ENCODE assay signal across 13 mouse cellular contexts in genomic region chr4:45753211-45753809, GRCm38 (mm10). TPM values are rescaled to one million over a fixed set of nuclear protein-coding genes. Genes with fewer than 3 reads are reported as not detected.
DNase-seq lines count a peak whose midpoint lies in the region; ATAC-seq lines count a peak whose summit lies in the region.
"Had no signal": no experiment of that assay in that cellular context is flagged by ENCODE, and none has a peak within 500 bp of the region (broad histone marks: within the 10 kb centered on the region; RNA-seq: fewer than 3 reads in every experiment).

No protein-coding gene starts in this region.

- H3K4me3 ChIP-seq in heart, embryonic 11.5 days (ENCODE audit: low read depth, low read length), result no peak overlapping the region
- no peak overlapping the region for H3K4me3 ChIP-seq in kidney, embryonic 14.5 days (ENCODE audit: low read length)
- no peak overlapping the region for H3K4me3 ChIP-seq in embryonic facial prominence, embryonic 10.5 days
- H3K4me3 ChIP-seq in limb, embryonic 10.5 days, result no peak overlapping the region

- no peaks in the 10 kb centered on the region for H3K36me3 ChIP-seq in heart, embryonic 11.5 days (ENCODE audit: control insufficient read depth, insufficient read depth, low read length)
- H3K36me3 ChIP-seq in kidney, embryonic 14.5 days (ENCODE audit: control insufficient read depth, insufficient read depth, low read length), result no peaks in the 10 kb centered on the region
- H3K36me3 ChIP-seq in embryonic facial prominence, embryonic 10.5 days (replicated peaks), result no peaks in the 10 kb centered on the region
- no peaks in the 10 kb centered on the region for H3K36me3 ChIP-seq in limb, embryonic 10.5 days

- peaks cover 2% of the 10 kb centered on the region for H3K27me3 ChIP-seq in heart, embryonic 11.5 days (ENCODE audit: control insufficient read depth, insufficient read depth, low read length)
- H3K27me3 ChIP-seq in kidney, embryonic 14.5 days (ENCODE audit: control insufficient read depth, insufficient read depth, low read length), result no peaks in the 10 kb centered on the region
- H3K27me3 ChIP-seq in embryonic facial prominence, embryonic 10.5 days (replicated peaks; ENCODE audit: low read depth, poor library complexity, severe bottlenecking), result peaks cover 51% of the 10 kb centered on the region; the same call in 1 of the 2 replicates
- H3K27me3 ChIP-seq in limb, embryonic 10.5 days (ENCODE audit: low read depth, poor library complexity, severe bottlenecking), result peaks cover 16% of the 10 kb centered on the region

- H3K9me3 ChIP-seq in heart, embryonic 11.5 days (replicated peaks; ENCODE audit: control insufficient read depth, low read length), result no peaks in the 10 kb centered on the region
- no peaks in the 10 kb centered on the region for H3K9me3 ChIP-seq in kidney, embryonic 14.5 days (ENCODE audit: control insufficient read depth, low read length)
- H3K9me3 ChIP-seq in embryonic facial prominence, embryonic 10.5 days, result no peaks in the 10 kb centered on the region
- no peaks in the 10 kb centered on the region for H3K9me3 ChIP-seq in limb, embryonic 10.5 days (replicated peaks)

- intact Hi-C loops in heart, postnatal 36 days (cut with DNase I), result no loop called here

- no peak for ATAC-seq in heart, embryonic 11.5 days (replicated peaks; ENCODE audit: insufficient number of reproducible peaks, low FRiP score, low TSS enrichment)
- no peak for ATAC-seq in kidney, embryonic 14.5 days (ENCODE audit: low FRiP score, low TSS enrichment)

- H3K9ac ChIP-seq in heart, embryonic 11.5 days (ENCODE audit: low read depth, low read length), result peak overlapping the region; percentile 39; the same call in 1 of the 2 replicates
- no peak overlapping the region for H3K9ac ChIP-seq in kidney, embryonic 14.5 days (ENCODE audit: low read depth, low read length)

- DNase-seq in heart, postnatal 36 days, result no peak
- DNase-seq in kidney, postnatal 10 days, result peak; percentile 41
- no peak for DNase-seq in embryonic facial prominence, embryonic 10.5 days (ENCODE audit: low spot score)
- DNase-seq in limb, embryonic 10.5 days (ENCODE audit: low spot score), result no peak
- no peak for DNase-seq in gastrocnemius, adult 8-10 months (ENCODE audit: low spot score in 2 of 2)
- no peak for DNase-seq in right cerebral cortex, postnatal 14 days
- DNase-seq: B cell, adult 2 months; kidney, postnatal 14 days; layer of hippocampus, postnatal 36 days; right cerebral cortex, postnatal 4 days had no signal

- WGBS in heart, embryonic 11.5 days (ENCODE audit: insufficient replicate concordance), result 28% methylated on average over 6 of the region's 6 CpGs
- 49% methylated on average over 6 of the region's 6 CpGs for WGBS in kidney, embryonic 14.5 days
- 43% methylated on average over 6 of the region's 6 CpGs for WGBS in embryonic facial prominence, embryonic 10.5 days
- 40% methylated on average over 6 of the region's 6 CpGs for WGBS in limb, embryonic 10.5 days

- no peak overlapping the region for H3K4me2 ChIP-seq in heart, embryonic 11.5 days
- no peak overlapping the region for H3K4me2 ChIP-seq in kidney, embryonic 14.5 days (replicated peaks; ENCODE audit: low read depth, low read length)
- H3K4me2 ChIP-seq: liver, embryonic 11.5 days had no signal

- H3K4me1 ChIP-seq in heart, embryonic 11.5 days (ENCODE audit: control insufficient read depth, insufficient read depth, low read length), result peaks cover 14% of the 10 kb centered on the region
- H3K4me1 ChIP-seq in kidney, embryonic 14.5 days (ENCODE audit: control insufficient read depth, insufficient read depth, low read length), result peaks cover 21% of the 10 kb centered on the region; the same call in 1 of the 2 replicates
- peaks cover 45% of the 10 kb centered on the region for H3K4me1 ChIP-seq in embryonic facial prominence, embryonic 10.5 days
- peaks cover 45% of the 10 kb centered on the region for H3K4me1 ChIP-seq in limb, embryonic 10.5 days

- peak overlapping the region; percentile 29; the same call in 1 of the 2 replicates for H3K27ac ChIP-seq in heart, embryonic 11.5 days (ENCODE audit: low read depth, low read length)
- no peak overlapping the region for H3K27ac ChIP-seq in kidney, embryonic 14.5 days (ENCODE audit: low read depth, low read length)
- H3K27ac ChIP-seq in embryonic facial prominence, embryonic 10.5 days (replicated peaks), result peak overlapping the region; percentile 69; the same call in 1 of the 2 replicates
- peak overlapping the region; percentile 56 for H3K27ac ChIP-seq in limb, embryonic 10.5 days

RNA-seq across cellular contexts. Expression of gene Aldh1b1, which starts 45.5 kb away (rescaled TPM):
- polyA plus RNA-seq in heart, embryonic 11.5 days (2014; fragmentation: Nextera tagmentation; extraction: Ambion mirVana), result 33.1 and 49.0 TPM in 2 replicates
- total RNA-seq in heart, postnatal 36 days (2021), result 10 to 100 TPM; 12.4 to 13.0 TPM
- 2.0 and 2.2 TPM in 2 replicates for polyA plus RNA-seq in kidney, embryonic 14.5 days (2014; fragmentation: Nextera tagmentation; extraction: Ambion mirVana)
- 5.0 and 5.2 TPM in 2 replicates for polyA plus RNA-seq in embryonic facial prominence, embryonic 10.5 days (2016; fragmentation: Nextera tagmentation; extraction: Ambion mirVana)
- polyA plus RNA-seq in limb, embryonic 10.5 days (2016; fragmentation: Nextera tagmentation; extraction: Ambion mirVana), result 2.5 and 2.9 TPM in 2 replicates
- under 1 TPM; 0.27 to 0.81 (median 0.37) TPM for total RNA-seq in gastrocnemius, adult 8-10 months (2022)
